Mouse (Mus musculus) intestine, postnatal 0 days (tissue): ENCODE measurements around the gene N4bp2l2. TPM values are rescaled to one million over a fixed set of nuclear protein-coding genes. Genes with fewer than 3 reads are reported as not detected.
"Not testable (repeated sequence)": the region's sequence is repeated elsewhere in the genome, so short reads cannot be mapped to it uniquely, and the experiment has no call there.

Source experiments
- ATAC-seq: fragments of 200-750 bp; cut with Nextera tagmentation; 2 replicates; pipeline ENCODE4 v1.8.0; 2017; ENCODE audit warnings: mild to moderate bottlenecking, moderate TSS enrichment, moderate library complexity
- H3K27ac ChIP-seq: fragments of 300-500 bp; sonication (generic); 2 replicates; pipeline ENCODE4 v1.5.1; 2014; ENCODE audit warnings: mild to moderate bottlenecking, low read depth, low read length, moderate library complexity
- H3K27me3 ChIP-seq: fragments of 300-500 bp; sonication (generic); replicated peaks from 2 replicates; pipeline ENCODE4 v1.6.1; 2014; ENCODE audit warnings: low read length, mixed read lengths; ENCODE audit not compliant: control insufficient read depth, insufficient read depth
- H3K36me3 ChIP-seq: fragments of 300-500 bp; sonication (generic); 2 replicates; pipeline ENCODE4 v1.6.1; 2014; ENCODE audit warnings: mild to moderate bottlenecking, moderate library complexity; ENCODE audit not compliant: control insufficient read depth, insufficient read depth
- H3K4me1 ChIP-seq: fragments of 300-500 bp; sonication (generic); replicated peaks from 2 replicates; pipeline ENCODE4 v1.6.1; 2014; ENCODE audit warnings: antibody characterized with exemption, low read length, mixed read lengths; ENCODE audit not compliant: control insufficient read depth, insufficient read depth
- H3K4me2 ChIP-seq: fragments of 300-500 bp; sonication (generic); replicated peaks from 2 replicates; pipeline ENCODE4 v1.6.1; 2014; ENCODE audit warnings: low read depth, mild to moderate bottlenecking, moderate library complexity
- H3K4me3 ChIP-seq: fragments of 300-500 bp; sonication (generic); 2 replicates; pipeline ENCODE4 v1.5.1; 2014; ENCODE audit warnings: low read depth, low read length
- H3K9ac ChIP-seq: fragments of 300-500 bp; sonication (generic); 2 replicates; pipeline ENCODE4 v1.6.1; 2014; ENCODE audit warnings: mild to moderate bottlenecking, low read depth, low read length
- H3K9me3 ChIP-seq: fragments of 300-500 bp; sonication (generic); 2 replicates; pipeline ENCODE4 v1.6.1; 2016; ENCODE audit warnings: mixed run types; ENCODE audit not compliant: control insufficient read depth
- CTCF ChIP-seq: sonication (generic); IDR thresholded peaks from 2 replicates; pipeline ENCODE4 v1.5.1; 2016; ENCODE audit warnings: low read depth, mild to moderate bottlenecking, control low read depth, antibody characterized with exemption, moderate library complexity
- WGBS: fragments of 180-500 bp; shearing (Covaris S2); extraction: QIAGEN DNeasy Blood & Tissue Kit; methylation state at CpG from one replicate; pipeline ENCODE4 v1.1.7; 2014; 5-methylcytosine and 5-hydroxymethylcytosine counted together
- polyA plus RNA-seq: library from polyadenylated mRNA; unstranded; fragments of >200 nt; fragmentation: Nextera tagmentation; extraction: Ambion mirVana; gene quantifications from 2 replicates; pipeline ENCODE4 v1.2.1, GENCODE M21; 2015

Gene N4bp2l2
- polyA plus RNA-seq, 1 experiment from 2014 or later: 38.3 TPM

- Histone ChIP-seq H3K9me3 (no peaks in the 10 kb centered on the region), H3K27ac (no peak overlapping the region), H3K36me3 (no peaks in the 10 kb centered on the region), H3K9ac (no peak overlapping the region), H3K27me3 (no peaks in the 10 kb centered on the region), H3K4me1 (no peaks in the 10 kb centered on the region), H3K4me3 (no peak overlapping the region), H3K4me2 (no peak overlapping the region)
- no peak for TF ChIP-seq CTCF
- ATAC-seq: no peak
Measured at GRCm38 (mm10) chr5:150690685-150691084, 24.7 kb upstream of the N4bp2l2 start.

- H3K9me3 ChIP-seq, ATAC-seq: not testable (repeated sequence)
- 94% methylated on average over 6 of the region's 6 CpGs for WGBS
Measured at GRCm38 (mm10) chr5:150682862-150683261, 16.9 kb upstream of the N4bp2l2 start.

GRCm38 (mm10) chr5:150674866-150675265, 8.9 kb upstream of the N4bp2l2 start:
- Histone ChIP-seq H3K9ac (peak overlapping the region; percentile 89; the same call in 1 of the 2 replicates), H3K27me3 (no peaks in the 10 kb centered on the region), H3K27ac (no peak overlapping the region), H3K36me3 (no peaks in the 10 kb centered on the region), H3K4me1 (0 out of 2 replicates have a peak, but pooled peaks cover 3% of the 10 kb centered on the region), H3K9me3 (no peaks in the 10 kb centered on the region), H3K4me2 (peak overlapping the region; percentile 91), H3K4me3 (peak overlapping the region; percentile 96)
- no peak for ATAC-seq
- no peak for TF ChIP-seq CTCF
- 42% methylated on average over 6 of the region's 6 CpGs for WGBS

More at GRCm38 (mm10) chr5:150682862-150683261, 16.9 kb upstream of the N4bp2l2 start:
- not testable (repeated sequence) for H3K4me1 ChIP-seq, H3K27ac ChIP-seq, H3K9ac ChIP-seq, H3K4me3 ChIP-seq, H3K36me3 ChIP-seq, H3K27me3 ChIP-seq, H3K4me2 ChIP-seq

- Histone ChIP-seq H3K4me1 (0 out of 2 replicates have a peak, but pooled peaks cover 3% of the 10 kb centered on the region), H3K9ac (peak overlapping the region; percentile 89), H3K4me2 (peak overlapping the region; percentile 91), H3K36me3 (no peaks in the 10 kb centered on the region), H3K27ac (peak overlapping the region; percentile 85), H3K4me3 (peak overlapping the region; percentile 96), H3K27me3 (no peaks in the 10 kb centered on the region), H3K9me3 (no peaks in the 10 kb centered on the region)
- peak; percentile 5; the same call in 1 of the 2 replicates for ATAC-seq
- peak; percentile 15; the same call in 1 of the 2 replicates for TF ChIP-seq CTCF
- WGBS: under 1% methylated on average over 57 of the region's 91 CpGs
Measured at GRCm38 (mm10) chr5:150673880-150674621, 8.1 kb upstream of the N4bp2l2 start.

- Histone ChIP-seq H3K4me1 (0 out of 2 replicates have a peak, but pooled peaks cover 3% of the 10 kb centered on the region), H3K4me2 (peak within 1 kb of the TSS; percentile 91), H3K36me3 (no peaks in the 10 kb centered on the region), H3K9ac (peak within 1 kb of the TSS; percentile 89), H3K27me3 (no peaks in the 10 kb centered on the region), H3K4me3 (peak within 1 kb of the TSS; percentile 96), H3K27ac (peak within 1 kb of the TSS; percentile 85), H3K9me3 (no peaks in the 10 kb centered on the region)
- TF ChIP-seq CTCF: peak; percentile 98
- peak; percentile 98 for ATAC-seq
- 12% methylated on average over 49 of the region's 49 CpGs for WGBS
Measured at GRCm38 (mm10) chr5:150673153-150673835, 7.3 kb upstream of the N4bp2l2 start, which contains the start of gene Pds5b. Gene Pds5b, plus strand, starts transcription at chr5:150673739.

GRCm38 (mm10) chr5:150672343-150672742, 6.4 kb upstream of the N4bp2l2 start:
- H3K36me3 ChIP-seq: no peaks in the 10 kb centered on the region
- H3K9me3 ChIP-seq: no peaks in the 10 kb centered on the region
- H3K4me3 ChIP-seq: no peak overlapping the region
- 89% methylated on average over 7 of the region's 7 CpGs for WGBS
- 0 out of 2 replicates have a peak, but pooled peaks cover 3% of the 10 kb centered on the region for H3K4me1 ChIP-seq
- TF ChIP-seq CTCF: no peak
- H3K27me3 ChIP-seq: no peaks in the 10 kb centered on the region
- no peak overlapping the region for H3K4me2 ChIP-seq
- ATAC-seq: no peak
- H3K9ac ChIP-seq: no peak overlapping the region
- no peak overlapping the region for H3K27ac ChIP-seq
